Mouse (Mus musculus): ENCODE results near the gene Rnf216. TPM values are rescaled to one million over a fixed set of nuclear protein-coding genes. Genes with fewer than 3 reads are reported as not detected.
A peak's percentile ranks its signal among the peaks of the same experiment; 100 is the strongest.

Rnf216 gene
- polyA plus RNA-seq, 1 experiment from 2014 or later: 26.9 TPM

DNA sequence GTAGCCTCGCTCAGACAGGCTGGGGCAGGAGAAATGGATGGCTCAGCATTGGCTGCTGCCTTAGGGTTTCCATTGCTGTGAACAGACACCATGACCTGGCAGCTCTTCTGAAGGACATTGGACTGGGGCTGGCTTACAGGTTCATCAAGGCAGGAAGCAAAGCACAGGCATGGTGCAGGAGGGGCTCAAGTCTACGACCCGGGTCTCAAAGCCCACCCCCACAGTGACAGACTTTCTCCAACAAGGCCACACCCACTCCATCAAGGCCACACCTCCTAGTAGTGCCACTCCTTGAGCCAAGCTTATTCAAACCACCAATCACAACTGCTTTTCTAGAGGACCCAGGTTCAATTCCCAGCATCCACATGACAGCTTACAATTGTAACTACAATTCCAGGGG is 138.8 kb downstream of the Rnf216 start:
- no peak for DNase-seq (ENCODE audit: low spot score)
- no peaks in the 10 kb centered on the region for H3K27me3 ChIP-seq (replicated peaks; ENCODE audit: control insufficient read depth, insufficient read depth, low read length)
- no peaks in the 10 kb centered on the region; the same call in 1 of the 2 replicates for H3K4me1 ChIP-seq (ENCODE audit: control insufficient read depth, insufficient read depth, low read length)
- H3K36me3 ChIP-seq (ENCODE audit: control insufficient read depth, insufficient read depth, low read length): peaks cover 52% of the 10 kb centered on the region
- no peak overlapping the region for H3K27ac ChIP-seq (ENCODE audit: low read depth, low read length)
- 0 out of 2 replicates have a peak, but pooled peaks have one; percentile 6 for ATAC-seq
- H3K9ac ChIP-seq (ENCODE audit: low read length): no peak overlapping the region
- no peak overlapping the region for H3K4me3 ChIP-seq (ENCODE audit: low read depth, low read length)
- 69% methylated on average over 3 of the region's 3 CpGs for WGBS
- H3K9me3 ChIP-seq (replicated peaks; ENCODE audit: control insufficient read depth, low read length): no peaks in the 10 kb centered on the region
- no peak overlapping the region for H3K4me2 ChIP-seq (ENCODE audit: low read length)

DNA sequence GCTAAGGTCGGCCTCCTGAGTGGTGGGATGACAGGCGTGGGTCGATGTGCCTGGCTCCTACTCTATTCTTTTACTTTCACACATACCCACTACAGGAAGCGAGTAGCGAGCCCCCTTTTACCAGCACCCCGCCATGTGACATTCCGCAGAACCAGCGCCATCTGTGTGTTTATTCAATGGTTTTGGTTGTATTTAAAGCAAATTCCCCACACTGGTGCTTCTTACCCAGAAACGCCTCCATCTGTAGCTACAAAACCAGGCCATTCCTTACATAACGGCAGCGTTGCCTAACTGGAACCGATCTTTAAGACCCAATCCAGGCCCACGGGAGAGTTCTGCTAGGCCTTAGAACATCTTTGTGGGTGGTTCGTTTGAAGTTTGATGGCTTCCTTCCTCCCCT is 144.4 kb downstream of the Rnf216 start:
- Histone ChIP-seq H3K4me1 (ENCODE audit: control insufficient read depth, insufficient read depth, low read length) (peaks cover 27% of the 10 kb centered on the region), H3K4me2 (ENCODE audit: low read length) (no peak overlapping the region), H3K9me3 (replicated peaks; ENCODE audit: control insufficient read depth, low read length) (no peaks in the 10 kb centered on the region), H3K27me3 (replicated peaks; ENCODE audit: control insufficient read depth, insufficient read depth, low read length) (no peaks in the 10 kb centered on the region), H3K9ac (ENCODE audit: low read length) (no peak overlapping the region), H3K27ac (ENCODE audit: low read depth, low read length) (peak overlapping the region; percentile 55; the same call in 1 of the 2 replicates), H3K4me3 (ENCODE audit: low read depth, low read length) (no peak overlapping the region), H3K36me3 (ENCODE audit: control insufficient read depth, insufficient read depth, low read length) (peaks cover 74% of the 10 kb centered on the region)
- WGBS: 74% methylated on average over 14 of the region's 14 CpGs
- ATAC-seq (no peak), DNase-seq (ENCODE audit: low spot score) (peak; percentile 44)

DNA sequence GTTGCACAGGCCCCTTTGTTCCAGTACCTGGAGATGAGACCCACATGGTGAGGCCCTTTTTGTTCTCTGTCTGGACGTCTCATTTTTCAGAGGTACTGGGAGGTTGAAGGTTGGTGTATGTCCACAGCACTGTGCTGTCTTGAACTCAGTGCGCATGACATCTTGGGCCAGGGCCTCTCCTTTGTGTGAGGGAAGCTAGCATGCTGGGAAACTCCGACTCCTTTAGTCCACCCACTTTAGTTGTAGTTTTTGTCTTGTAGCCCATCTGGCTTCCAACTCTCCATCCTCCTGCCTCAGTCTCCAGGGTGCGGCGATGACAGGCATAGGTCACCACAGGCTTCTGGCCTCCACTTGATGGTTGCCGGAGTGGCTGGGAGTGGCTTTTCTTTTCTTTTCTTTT is 148.1 kb downstream of the Rnf216 start:
- Histone ChIP-seq H3K9ac (ENCODE audit: low read length) (peak overlapping the region; percentile 99), H3K4me2 (ENCODE audit: low read length) (peak overlapping the region; percentile 90), H3K27ac (ENCODE audit: low read depth, low read length) (0 out of 2 replicates have a peak overlapping the region, but pooled peaks have one; percentile 10), H3K27me3 (replicated peaks; ENCODE audit: control insufficient read depth, insufficient read depth, low read length) (no peaks in the 10 kb centered on the region), H3K9me3 (replicated peaks; ENCODE audit: control insufficient read depth, low read length) (no peaks in the 10 kb centered on the region), H3K4me3 (ENCODE audit: low read depth, low read length) (peak overlapping the region; percentile 99), H3K4me1 (ENCODE audit: control insufficient read depth, insufficient read depth, low read length) (peaks cover 29% of the 10 kb centered on the region), H3K36me3 (ENCODE audit: control insufficient read depth, insufficient read depth, low read length) (peaks cover 37% of the 10 kb centered on the region)
- 58% methylated on average over 6 of the region's 6 CpGs for WGBS
- DNase-seq (ENCODE audit: low spot score) (no peak), ATAC-seq (no peak)

DNA sequence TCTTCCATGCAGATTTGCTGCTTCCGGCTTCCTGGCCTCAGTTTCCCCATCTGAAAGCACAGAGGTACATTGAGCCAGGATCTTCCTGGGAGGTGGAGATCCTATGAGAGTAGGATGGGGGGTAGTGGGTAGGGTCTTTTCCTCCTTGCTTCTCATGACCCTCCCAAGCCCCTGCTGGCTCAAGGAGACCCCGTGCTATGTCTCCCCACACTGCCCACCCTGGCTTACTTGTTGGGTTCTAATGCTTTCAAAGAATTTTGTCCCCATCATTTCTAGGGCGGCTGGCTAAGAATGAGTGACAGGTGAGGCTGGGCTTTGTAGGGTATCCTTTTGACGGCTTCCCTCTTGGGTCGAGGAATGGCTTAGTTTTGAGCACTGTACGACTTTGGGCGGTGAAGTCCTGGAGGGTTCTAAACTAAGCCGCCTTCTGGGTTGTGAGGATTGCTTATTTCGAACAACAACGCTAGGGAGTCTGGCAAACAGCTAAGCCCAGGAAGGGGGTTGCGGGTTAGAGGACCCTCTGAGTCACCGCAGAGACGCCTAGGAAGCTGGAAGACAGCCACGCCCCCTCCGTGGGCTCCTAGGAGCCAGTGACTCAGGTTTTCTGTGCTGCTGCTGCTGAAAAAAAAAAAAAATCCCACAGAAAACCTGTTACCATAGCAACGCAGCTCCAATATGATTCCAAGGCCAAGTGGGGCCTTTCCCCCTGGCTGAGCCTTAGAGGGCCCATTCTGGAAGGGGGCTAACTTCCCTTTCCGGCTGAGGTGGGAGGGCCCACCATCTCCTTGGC is 148.9 kb downstream of the Rnf216 start:
- Histone ChIP-seq H3K9me3 (replicated peaks; ENCODE audit: control insufficient read depth, low read length) (no peaks in the 10 kb centered on the region), H3K4me1 (ENCODE audit: control insufficient read depth, insufficient read depth, low read length) (peaks cover 29% of the 10 kb centered on the region), H3K36me3 (ENCODE audit: control insufficient read depth, insufficient read depth, low read length) (peaks cover 31% of the 10 kb centered on the region), H3K9ac (ENCODE audit: low read length) (peak overlapping the region; percentile 99), H3K27ac (ENCODE audit: low read depth, low read length) (peak overlapping the region; percentile 69; the same call in 1 of the 2 replicates), H3K27me3 (replicated peaks; ENCODE audit: control insufficient read depth, insufficient read depth, low read length) (no peaks in the 10 kb centered on the region; the same call in 1 of the 2 replicates), H3K4me3 (ENCODE audit: low read depth, low read length) (peak overlapping the region; percentile 99), H3K4me2 (ENCODE audit: low read length) (peak overlapping the region; percentile 90)
- DNase-seq (ENCODE audit: low spot score): peak; percentile 88
- 17% methylated on average over 17 of the region's 17 CpGs for WGBS
- ATAC-seq: no peak

DNA sequence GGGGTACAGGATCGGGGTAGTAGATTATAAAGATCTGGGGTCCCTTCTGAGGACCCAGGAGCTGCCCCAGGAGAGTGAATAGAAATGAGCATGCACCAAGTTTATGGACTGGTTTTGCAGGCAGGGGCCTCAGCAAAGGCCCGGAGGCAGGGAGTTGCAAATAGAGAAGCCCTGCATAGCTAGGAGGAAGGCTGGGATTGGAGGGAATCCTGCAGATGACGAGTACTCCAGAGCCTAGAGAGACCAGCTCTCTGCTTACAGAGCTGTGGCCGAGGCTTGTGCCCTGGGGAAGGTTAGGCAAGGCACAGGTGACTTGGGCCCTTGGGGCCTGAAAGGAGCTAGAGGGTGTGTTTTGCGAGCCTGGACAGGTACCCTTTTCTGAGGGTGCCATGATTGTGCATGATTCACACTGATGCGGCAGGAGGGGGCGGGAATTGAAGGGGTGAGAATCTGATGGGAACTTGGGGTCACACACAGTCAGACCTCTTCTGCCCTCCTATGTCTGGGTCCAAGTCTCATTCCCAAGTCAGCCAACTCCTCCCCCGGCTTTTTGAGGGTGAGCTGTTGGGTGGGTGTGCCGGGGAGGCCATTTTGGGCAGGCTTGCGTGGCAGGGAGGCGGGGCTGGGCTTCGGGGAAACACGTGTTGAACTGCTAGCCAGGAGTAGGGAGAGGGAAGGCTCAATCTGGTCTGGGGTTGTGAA is 149.6 kb downstream of the Rnf216 start:
- peak overlapping the region; percentile 98; the same call in 1 of the 2 replicates for H3K27ac ChIP-seq (ENCODE audit: low read depth, low read length)
- no peaks in the 10 kb centered on the region; the same call in 1 of the 2 replicates for H3K27me3 ChIP-seq (replicated peaks; ENCODE audit: control insufficient read depth, insufficient read depth, low read length)
- H3K9ac ChIP-seq (ENCODE audit: low read length): peak overlapping the region; percentile 99
- H3K9me3 ChIP-seq (replicated peaks; ENCODE audit: control insufficient read depth, low read length): no peaks in the 10 kb centered on the region
- DNase-seq (ENCODE audit: low spot score) (peak; percentile 59), ATAC-seq (no peak)
- peaks cover 26% of the 10 kb centered on the region for H3K4me1 ChIP-seq (ENCODE audit: control insufficient read depth, insufficient read depth, low read length)
- WGBS: 4% methylated on average over 13 of the region's 13 CpGs
- peak overlapping the region; percentile 99 for H3K4me3 ChIP-seq (ENCODE audit: low read depth, low read length)
- peaks cover 27% of the 10 kb centered on the region for H3K36me3 ChIP-seq (ENCODE audit: control insufficient read depth, insufficient read depth, low read length)
- peak overlapping the region; percentile 90 for H3K4me2 ChIP-seq (ENCODE audit: low read length)

DNA sequence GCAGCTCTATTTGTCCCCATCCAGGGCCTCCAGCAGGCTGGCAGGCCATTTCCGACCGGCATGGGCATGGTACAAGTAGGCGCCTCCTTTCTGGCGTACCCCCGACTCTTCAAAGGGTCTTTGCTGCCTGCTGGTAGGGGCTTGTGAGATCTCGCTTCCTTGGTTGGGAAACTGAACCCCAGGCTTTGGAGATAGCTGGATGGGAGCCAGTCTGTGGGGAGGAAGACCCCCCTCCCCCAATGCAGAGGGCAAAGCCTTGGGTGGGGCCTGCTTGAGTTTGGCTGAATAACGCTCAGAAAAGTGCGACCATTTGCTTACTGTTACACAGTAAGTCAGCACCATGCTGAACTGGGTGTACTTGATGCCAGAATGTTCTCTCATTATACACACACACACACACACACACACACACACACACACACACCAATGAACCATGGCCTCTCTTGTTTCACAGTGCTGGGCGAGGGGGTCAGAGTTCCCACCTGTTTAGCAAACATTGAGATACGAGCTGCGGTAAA is 150.3 kb downstream of the Rnf216 start:
- Histone ChIP-seq H3K27ac (ENCODE audit: low read depth, low read length) (peak overlapping the region; percentile 98), H3K27me3 (replicated peaks; ENCODE audit: control insufficient read depth, insufficient read depth, low read length) (no peaks in the 10 kb centered on the region; the same call in 1 of the 2 replicates), H3K36me3 (ENCODE audit: control insufficient read depth, insufficient read depth, low read length) (peaks cover 21% of the 10 kb centered on the region), H3K4me2 (ENCODE audit: low read length) (peak overlapping the region; percentile 90), H3K4me1 (ENCODE audit: control insufficient read depth, insufficient read depth, low read length) (peaks cover 25% of the 10 kb centered on the region), H3K4me3 (ENCODE audit: low read depth, low read length) (peak overlapping the region; percentile 99), H3K9ac (ENCODE audit: low read length) (peak overlapping the region; percentile 99), H3K9me3 (replicated peaks; ENCODE audit: control insufficient read depth, low read length) (no peaks in the 10 kb centered on the region)
- DNase-seq (ENCODE audit: low spot score) (peak; percentile 54), ATAC-seq (peak; percentile 6)
- WGBS: 1% methylated on average over 11 of the region's 11 CpGs

DNA sequence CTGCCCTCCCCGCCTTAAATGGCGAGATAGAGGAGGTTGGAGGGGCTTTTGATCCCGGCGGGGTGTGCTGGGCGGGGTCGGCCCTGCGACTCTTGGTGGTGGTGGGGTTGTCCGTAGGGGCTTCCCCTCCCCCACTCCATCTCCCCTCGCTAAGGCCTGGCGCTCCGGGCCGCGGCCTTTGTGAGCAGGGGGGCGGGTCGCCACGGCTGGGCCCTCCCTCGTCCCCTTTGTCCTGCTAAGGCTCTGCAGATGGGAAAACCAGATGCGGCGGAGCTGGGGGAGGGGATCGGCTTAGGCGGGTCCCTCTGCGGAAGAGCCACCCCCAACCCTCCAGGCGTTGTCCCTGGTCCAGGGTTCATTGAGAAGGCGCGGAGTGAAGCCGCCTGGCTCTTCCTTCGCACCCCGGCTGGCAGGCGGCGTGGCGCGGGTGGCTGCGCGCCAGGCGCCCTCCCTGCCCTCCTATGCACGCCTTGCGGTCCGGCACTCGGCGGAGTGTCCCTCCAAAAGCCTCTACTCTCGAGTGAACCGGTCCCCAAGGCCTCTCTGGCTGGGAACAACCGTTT is 150.8 kb downstream of the Rnf216 start:
- WGBS: under 1% methylated on average over 43 of the region's 43 CpGs
- peak; percentile 90 for DNase-seq (ENCODE audit: low spot score)
- peak overlapping the region; percentile 90 for H3K4me2 ChIP-seq (ENCODE audit: low read length)
- no peaks in the 10 kb centered on the region for H3K9me3 ChIP-seq (replicated peaks; ENCODE audit: control insufficient read depth, low read length)
- H3K9ac ChIP-seq (ENCODE audit: low read length): peak overlapping the region; percentile 99
- ATAC-seq: peak; percentile 67
- peaks cover 25% of the 10 kb centered on the region for H3K4me1 ChIP-seq (ENCODE audit: control insufficient read depth, insufficient read depth, low read length)
- H3K27me3 ChIP-seq (replicated peaks; ENCODE audit: control insufficient read depth, insufficient read depth, low read length): no peaks in the 10 kb centered on the region; the same call in 1 of the 2 replicates
- peak overlapping the region; percentile 99 for H3K4me3 ChIP-seq (ENCODE audit: low read depth, low read length)
- peaks cover 17% of the 10 kb centered on the region for H3K36me3 ChIP-seq (ENCODE audit: control insufficient read depth, insufficient read depth, low read length)
- peak overlapping the region; percentile 98 for H3K27ac ChIP-seq (ENCODE audit: low read depth, low read length)

DNA sequence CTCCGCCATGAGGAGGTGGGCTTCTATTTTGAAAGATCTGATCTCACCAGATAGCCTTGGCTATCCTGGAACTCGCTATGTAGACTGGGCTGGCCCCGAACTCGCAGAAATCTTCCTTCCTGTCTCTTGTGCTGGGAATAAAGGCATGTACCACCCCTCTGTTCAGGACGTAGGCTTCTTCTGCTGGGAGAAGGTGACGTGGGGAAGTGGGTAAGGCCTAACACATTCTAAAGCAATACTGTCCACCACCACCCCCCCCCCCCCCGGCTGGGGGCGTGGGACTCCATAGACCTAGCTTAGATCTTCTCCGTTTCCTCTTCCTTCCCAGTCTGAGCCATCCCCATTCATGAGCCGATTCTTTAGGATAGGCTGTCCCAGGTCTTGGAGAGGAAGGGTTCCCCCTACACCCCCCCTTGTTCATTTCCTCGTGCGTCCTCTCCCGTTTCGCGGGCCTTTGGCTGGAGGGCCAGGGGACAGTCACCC is 151.4 kb downstream of the Rnf216 start:
- H3K4me2 ChIP-seq (ENCODE audit: low read length): peak overlapping the region; percentile 90
- H3K4me3 ChIP-seq (ENCODE audit: low read depth, low read length): peak overlapping the region; percentile 99
- H3K36me3 ChIP-seq (ENCODE audit: control insufficient read depth, insufficient read depth, low read length): peaks cover 14% of the 10 kb centered on the region
- peaks cover 22% of the 10 kb centered on the region for H3K4me1 ChIP-seq (ENCODE audit: control insufficient read depth, insufficient read depth, low read length)
- 0% methylated on average over 14 of the region's 15 CpGs for WGBS
- H3K27ac ChIP-seq (ENCODE audit: low read depth, low read length): peak overlapping the region; percentile 98
- peak; percentile 21 for ATAC-seq
- H3K9ac ChIP-seq (ENCODE audit: low read length): peak overlapping the region; percentile 99
- DNase-seq (ENCODE audit: low spot score): peak; percentile 59
- H3K9me3 ChIP-seq (replicated peaks; ENCODE audit: control insufficient read depth, low read length): no peaks in the 10 kb centered on the region
- H3K27me3 ChIP-seq (replicated peaks; ENCODE audit: control insufficient read depth, insufficient read depth, low read length): no peaks in the 10 kb centered on the region; the same call in 1 of the 2 replicates

All from forebrain, embryonic 14.5 days (tissue).